Mouse (Mus musculus) cerebellum, adult 2 months (tissue): ENCODE results near the gene Upk3bl. TPM values are rescaled to one million over a fixed set of nuclear protein-coding genes. Genes with fewer than 3 reads are reported as not detected.

Source experiments
- DNase-seq, 2 experiments: peaks; one replicate each; pipeline ENCODE4 v3.0.0; 2021
- H3K27ac ChIP-seq: fragments of 200-500 bp; 2 replicates; pipeline ENCODE4 v1.5.1; 2012; ENCODE audit warnings: low read length, control low read depth, inconsistent platforms; ENCODE audit not compliant: insufficient read depth
- H3K27me3 ChIP-seq: fragments of 200-500 bp; 2 replicates; pipeline ENCODE4 v1.6.1; 2012; ENCODE audit warnings: inconsistent platforms, mild to moderate bottlenecking, low read length, moderate library complexity; ENCODE audit not compliant: control insufficient read depth, insufficient read depth
- H3K4me1 ChIP-seq: fragments of 200-500 bp; 2 replicates; pipeline ENCODE4 v1.6.1; 2011; ENCODE audit warnings: low read length; ENCODE audit not compliant: control insufficient read depth, insufficient read depth
- H3K4me3 ChIP-seq: fragments of 200-500 bp; replicated peaks from 2 replicates; pipeline ENCODE3; 2011; ENCODE audit warnings: mild to moderate bottlenecking, low read depth, low read length, control low read depth; ENCODE audit not compliant: insufficient read depth
- CTCF ChIP-seq: fragments of 200-500 bp; IDR thresholded peaks from 2 replicates; pipeline ENCODE4 v1.5.1; 2011; ENCODE audit warnings: low read depth, mild to moderate bottlenecking, control low read depth, low read length, moderate library complexity, borderline replicate concordance; ENCODE audit not compliant: insufficient read depth
- POLR2A ChIP-seq: fragments of 200-500 bp; IDR thresholded peaks from 2 replicates; pipeline ENCODE4 v1.6.1; 2011; ENCODE audit warnings: low read length, control low read depth, borderline replicate concordance; ENCODE audit not compliant: insufficient read depth
- WGBS: fragments of 180-500 bp; shearing (Covaris S2); methylation state at CpG from one replicate; pipeline ENCODE4 v1.1.7; 2018; 5-methylcytosine and 5-hydroxymethylcytosine counted together
- polyA plus RNA-seq: library from polyadenylated mRNA; depleted of rRNA; stranded (reverse); fragments of >200 nt; gene quantifications from 2 replicates; pipeline ENCODE4 v1.2.3, GENCODE M21; 2012

The Upk3bl gene
- polyA plus RNA-seq, 1 experiment: 1.1 TPM

DNA sequence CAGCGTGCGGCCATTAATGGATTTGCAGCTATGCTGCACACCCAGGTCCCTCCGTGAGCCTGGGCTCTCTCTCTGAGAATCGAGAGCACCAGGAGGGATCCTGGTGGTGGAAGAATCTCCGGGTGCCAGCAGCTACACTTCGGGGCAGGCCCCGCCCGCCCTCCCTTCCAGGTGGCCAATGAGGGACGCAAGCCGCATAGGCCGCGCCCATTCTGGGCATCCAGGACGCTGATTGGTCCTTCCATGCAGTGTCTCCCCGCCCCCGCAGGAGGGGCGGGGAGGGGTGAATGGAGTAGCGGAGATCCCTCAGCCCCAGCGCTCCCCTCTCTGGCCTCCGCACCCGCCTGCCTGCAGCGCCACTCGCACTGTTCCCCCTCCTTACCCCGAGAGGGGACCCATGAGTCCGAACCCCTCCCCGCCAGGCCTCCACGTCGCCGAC is 29.4 kb downstream of the Upk3bl start, which contains the start of gene Rasa4:
TSS of gene Rasa4 (plus strand) at position 248 of the 439 bp plus-strand sequence.
- no peaks in the 10 kb centered on the region for H3K27me3 ChIP-seq
- no peak within 1 kb of the TSS for H3K27ac ChIP-seq
- DNase-seq: peak; percentile 94 to 96
- peak within 1 kb of the TSS; percentile 97 for H3K4me3 ChIP-seq
- peaks cover 5% of the 10 kb centered on the region for H3K4me1 ChIP-seq
- TF ChIP-seq POLR2A (peak; percentile 43; the same call in 1 of the 2 replicates), CTCF (no peak)
- WGBS: under 1% methylated on average over 28 of the region's 28 CpGs

DNA sequence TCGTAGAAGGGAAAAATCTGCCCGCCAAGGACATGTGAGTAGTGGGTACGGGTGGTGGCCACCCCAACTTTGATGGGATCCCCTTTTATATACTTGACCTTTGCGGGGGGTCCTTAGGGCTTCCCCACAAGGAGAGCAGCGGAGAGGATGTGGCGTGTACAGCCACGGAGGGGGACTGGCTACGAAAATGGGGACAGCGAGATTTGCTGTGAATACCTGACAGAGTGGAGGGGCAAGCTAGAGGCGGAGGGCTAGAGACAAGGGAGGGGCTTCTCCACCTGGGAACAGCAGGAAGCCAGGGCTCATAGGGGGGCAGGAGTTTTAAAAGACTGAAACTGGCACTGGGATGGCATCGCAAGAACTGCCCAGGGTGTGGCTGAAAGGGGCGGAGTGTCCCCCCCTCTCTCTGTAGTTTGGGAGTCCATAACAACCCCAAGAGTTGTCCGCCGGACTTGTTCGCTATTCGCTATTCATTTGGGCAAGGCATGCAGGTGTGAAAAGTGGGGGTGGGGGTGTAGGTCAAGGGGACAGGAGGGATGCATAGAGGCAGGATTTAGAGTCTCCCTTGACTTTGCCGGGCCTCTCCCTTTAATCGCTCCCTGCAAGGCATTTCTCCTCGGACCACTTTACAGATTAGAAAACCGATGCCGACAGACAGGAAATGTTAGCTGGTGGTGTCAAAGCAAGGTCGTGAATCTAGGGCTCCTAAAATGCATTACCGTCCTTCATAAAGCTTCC is 30.0 kb downstream of the Upk3bl start:
- Histone ChIP-seq H3K27me3 (no peaks in the 10 kb centered on the region), H3K27ac (no peak overlapping the region), H3K4me1 (peaks cover 5% of the 10 kb centered on the region), H3K4me3 (peak overlapping the region; percentile 97)
- TF ChIP-seq CTCF (no peak), POLR2A (no peak)
- 2% methylated on average over 23 of the region's 23 CpGs for WGBS
- no peak for DNase-seq

DNA sequence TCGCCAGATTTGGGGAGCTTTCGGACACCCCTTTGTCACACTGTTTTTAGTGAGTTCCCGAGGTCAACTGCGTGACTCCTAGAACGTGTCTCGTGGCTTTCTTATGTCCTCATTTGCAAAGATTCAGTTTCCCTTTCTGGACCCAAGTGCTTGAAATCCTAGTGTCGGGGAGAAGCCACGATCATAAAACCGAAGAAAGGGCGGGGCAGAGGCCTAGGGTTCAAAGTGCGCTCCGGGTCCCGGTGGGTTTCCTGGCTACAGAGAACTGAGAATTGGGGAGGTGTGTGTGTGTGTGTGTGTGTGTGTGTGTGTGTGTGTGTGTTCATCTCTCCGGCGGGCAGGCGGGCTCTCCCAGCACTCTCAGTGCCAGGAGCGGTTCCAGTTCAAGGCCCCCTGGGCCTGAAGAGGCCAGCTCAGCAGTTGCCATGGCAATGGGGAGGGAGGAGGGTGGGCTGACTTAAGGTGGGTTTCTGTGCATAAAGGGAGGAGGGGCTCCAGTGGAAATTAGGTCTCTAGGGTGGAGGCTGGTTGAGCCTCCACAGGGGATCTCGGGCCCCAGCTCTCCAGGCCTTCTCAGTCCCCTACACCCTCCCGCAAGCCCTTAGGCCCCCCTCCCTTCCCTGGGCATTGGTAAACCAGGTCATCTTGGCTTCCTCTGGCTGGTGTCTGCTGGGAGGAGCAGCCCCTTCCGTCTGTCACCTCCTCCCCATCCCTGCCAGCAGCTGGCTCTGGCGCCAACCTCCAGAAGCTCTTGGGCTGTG is 30.8 kb downstream of the Upk3bl start:
- Histone ChIP-seq H3K27me3 (no peaks in the 10 kb centered on the region), H3K4me3 (peak overlapping the region; percentile 97), H3K4me1 (peaks cover 5% of the 10 kb centered on the region), H3K27ac (no peak overlapping the region)
- peak; percentile 52 to 67 for DNase-seq
- 12% methylated on average over 21 of the region's 21 CpGs for WGBS
- TF ChIP-seq POLR2A (no peak), CTCF (no peak)

DNA sequence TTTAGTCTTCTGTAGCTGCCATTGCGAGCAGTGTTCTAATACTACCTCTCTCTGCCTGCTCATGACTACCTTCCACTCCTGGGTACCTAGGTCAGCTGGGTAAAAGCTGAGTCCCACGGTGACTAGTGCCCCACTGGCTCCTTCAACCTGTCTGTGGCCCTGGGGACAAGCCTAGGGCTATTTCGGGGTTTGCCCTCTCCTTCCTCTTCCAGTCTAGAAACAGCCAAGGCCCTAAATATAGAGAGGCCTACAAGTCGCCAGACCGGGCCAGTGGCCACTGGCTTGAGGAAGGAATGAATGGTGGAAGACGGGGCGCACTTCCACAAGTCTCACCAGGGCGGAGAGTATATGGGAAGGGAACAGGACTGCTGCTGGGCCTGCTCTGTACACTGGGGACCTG is 32.0 kb downstream of the Upk3bl start:
- H3K4me1 ChIP-seq: peaks cover 5% of the 10 kb centered on the region
- 87% methylated on average over 8 of the region's 8 CpGs for WGBS
- H3K27ac ChIP-seq: no peak overlapping the region
- DNase-seq: no peak
- no peak overlapping the region for H3K4me3 ChIP-seq
- no peaks in the 10 kb centered on the region for H3K27me3 ChIP-seq
- TF ChIP-seq CTCF (no peak), POLR2A (no peak)

DNA sequence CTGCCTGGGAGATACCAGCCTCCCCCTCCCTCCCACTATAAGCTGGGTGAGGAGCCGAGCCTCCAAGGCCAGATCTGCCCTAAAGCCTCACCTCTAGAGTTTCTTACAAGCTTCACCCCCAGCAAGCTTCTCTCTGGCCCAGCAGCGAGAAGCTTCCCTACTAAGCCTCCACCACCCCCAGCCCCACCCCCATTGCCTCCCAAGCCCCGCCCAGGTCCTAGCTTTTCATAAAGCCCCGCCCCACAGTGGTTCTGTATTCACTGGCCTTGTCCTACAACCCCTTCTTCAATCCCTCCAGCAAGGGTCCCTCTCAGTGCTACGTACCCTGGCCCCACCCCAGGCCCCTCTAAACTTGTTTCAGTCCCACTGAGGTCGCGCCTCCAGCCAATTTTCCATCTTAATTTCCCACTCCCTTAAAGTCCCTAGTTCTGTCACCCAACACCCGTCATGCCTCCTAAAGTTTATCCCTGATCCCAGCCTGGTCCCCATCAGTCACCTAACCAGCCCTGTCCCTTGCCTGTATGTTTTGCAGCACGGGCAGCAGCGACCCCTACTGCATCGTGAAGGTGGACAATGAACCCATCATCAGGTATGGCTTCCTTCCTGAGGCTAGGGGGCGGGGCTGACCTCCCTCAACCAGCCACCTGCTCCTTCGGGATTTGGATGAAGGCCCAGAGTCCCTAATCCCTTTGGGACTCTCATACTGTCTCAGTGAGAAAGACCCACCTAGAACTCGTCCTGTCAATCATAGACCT is 34.7 kb downstream of the Upk3bl start:
- no peak for DNase-seq
- Histone ChIP-seq H3K27me3 (no peaks in the 10 kb centered on the region), H3K4me3 (no peak overlapping the region), H3K4me1 (peaks cover 5% of the 10 kb centered on the region), H3K27ac (no peak overlapping the region)
- TF ChIP-seq POLR2A: no peak
- peak; percentile 33; the same call in 1 of the 2 replicates for TF ChIP-seq CTCF
- WGBS: 32% methylated on average over 14 of the region's 14 CpGs

DNA sequence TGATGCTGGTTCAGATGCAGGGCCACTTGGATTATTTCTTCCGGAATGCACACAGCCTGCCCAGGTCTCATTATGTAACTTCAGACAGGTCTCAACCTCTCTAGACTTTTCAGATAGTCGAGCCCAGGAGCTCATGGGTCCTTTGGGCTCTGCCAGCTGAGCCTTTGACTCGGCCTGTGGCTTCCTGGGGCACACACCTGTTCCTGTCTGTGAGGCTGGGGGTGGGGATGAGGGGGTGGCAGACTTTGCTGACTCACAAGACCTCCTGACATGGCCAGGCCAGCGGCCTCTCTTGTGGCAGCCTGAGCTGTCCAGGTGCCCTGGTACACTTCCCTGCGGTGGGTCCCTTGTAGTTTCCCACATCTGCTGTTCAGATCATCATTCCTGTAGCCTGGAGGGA is 37.6 kb downstream of the Upk3bl start:
- Histone ChIP-seq H3K27ac (no peak overlapping the region), H3K27me3 (no peaks in the 10 kb centered on the region), H3K4me3 (no peak overlapping the region), H3K4me1 (no peaks in the 10 kb centered on the region)
- DNase-seq: no peak
- 57% methylated on average over 5 of the region's 5 CpGs for WGBS
- no peak for TF ChIP-seq POLR2A
- TF ChIP-seq CTCF: no peak

DNA sequence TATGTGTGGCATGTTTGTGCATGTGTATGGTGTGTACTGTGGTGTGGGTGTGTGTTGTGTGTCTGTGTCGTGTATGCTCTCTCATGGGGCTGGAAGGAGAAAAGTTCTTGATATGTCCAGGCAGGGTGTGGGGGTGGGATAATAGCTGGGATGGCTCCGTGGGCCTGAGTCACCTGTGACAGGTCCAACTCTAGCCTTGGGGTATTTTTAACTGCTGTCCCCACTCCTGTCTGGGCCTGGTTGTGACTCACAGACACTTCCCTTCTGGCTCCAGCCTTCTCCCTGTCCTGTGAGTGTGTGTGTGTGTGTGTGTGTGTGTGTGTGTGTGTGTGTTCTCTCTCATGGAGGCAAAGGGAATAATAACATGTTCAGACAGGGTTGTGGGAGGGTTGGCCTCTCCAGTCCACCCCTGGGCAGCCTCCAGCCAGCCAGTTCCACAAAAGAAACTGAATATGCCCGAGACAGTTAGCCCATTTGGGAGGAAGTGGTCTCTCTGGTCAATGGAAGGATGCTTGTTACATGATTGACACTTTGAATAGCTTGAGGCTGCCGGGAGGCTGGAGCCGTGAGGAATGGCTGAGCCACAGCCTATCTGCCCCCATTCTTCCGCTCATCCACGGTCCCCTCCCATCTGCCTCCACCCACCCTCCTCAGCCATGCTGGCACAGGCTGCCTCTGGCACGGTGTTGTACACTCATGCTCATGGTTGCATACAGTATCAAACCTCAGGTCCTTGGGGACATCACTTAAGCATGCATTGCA is 40.1 kb downstream of the Upk3bl start:
- no peak for DNase-seq
- TF ChIP-seq POLR2A (no peak), CTCF (no peak)
- H3K27me3 ChIP-seq: no peaks in the 10 kb centered on the region
- no peak overlapping the region for H3K4me3 ChIP-seq
- 40% methylated on average over 8 of the region's 8 CpGs for WGBS
- H3K27ac ChIP-seq: no peak overlapping the region
- no peaks in the 10 kb centered on the region for H3K4me1 ChIP-seq
